Mouse (Mus musculus): ENCODE data around the gene Adk.

DNA sequence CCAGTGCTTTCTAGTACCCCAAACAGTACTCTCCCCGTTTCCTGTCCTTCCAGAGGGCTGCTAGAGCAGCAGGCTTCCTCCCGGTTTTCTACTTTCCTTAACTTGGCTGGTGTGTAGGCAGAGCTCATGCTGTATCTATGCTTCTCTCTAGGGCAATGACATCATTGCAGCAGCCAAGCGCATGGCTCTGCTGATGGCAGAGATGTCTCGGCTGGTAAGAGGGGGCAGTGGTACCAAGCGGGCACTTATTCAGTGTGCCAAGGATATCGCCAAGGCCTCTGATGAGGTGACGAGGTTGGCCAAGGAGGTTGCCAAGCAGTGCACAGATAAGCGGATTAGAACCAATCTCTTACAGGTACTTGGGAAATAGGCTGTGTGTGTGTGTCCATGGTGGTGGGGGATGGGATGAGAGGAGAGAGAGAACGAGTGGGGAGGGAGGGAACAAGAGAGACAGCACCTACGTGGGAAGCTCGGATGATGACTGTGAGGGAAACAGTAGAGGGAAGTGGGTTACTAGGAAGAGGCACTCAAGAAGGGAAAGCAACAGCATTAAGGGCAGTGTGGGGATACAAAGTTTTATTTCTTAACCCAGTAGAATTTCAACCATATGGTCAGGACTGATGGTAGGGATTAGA, 23.2 kb upstream of the Adk start:
- TF ChIP-seq CTCF (IDR thresholded peaks at IDR 0.05; ENCODE audit: low read depth) (no peak), EP300 (IDR thresholded peaks at IDR 0.05; ENCODE audit: low read depth) (no peak)
